Mouse (Mus musculus): ENCODE data around the gene Spdef.

DNA sequence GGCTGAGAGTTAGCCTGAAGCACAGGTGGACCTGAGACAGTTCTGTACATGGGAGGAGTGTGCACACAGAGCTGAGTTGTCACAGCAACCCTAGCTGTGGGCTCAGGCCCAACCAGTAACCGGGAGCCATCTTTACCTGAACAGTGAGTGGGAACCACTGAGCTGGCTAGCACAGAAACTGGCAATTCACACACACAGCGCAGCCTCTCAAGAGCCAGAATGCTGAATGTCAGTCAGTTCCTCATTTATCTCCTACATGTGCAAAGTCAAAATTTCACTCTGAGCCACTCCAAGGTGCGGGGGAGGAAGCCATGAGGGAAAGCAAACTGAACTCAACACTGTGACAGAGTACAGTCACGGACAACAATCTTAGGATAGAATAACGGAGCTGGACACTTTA, 38.4 kb upstream of the Spdef start:
- TF ChIP-seq HCFC1 (IDR thresholded peaks at IDR 0.05; ENCODE audit: borderline replicate concordance, insufficient read depth, low read length) (no peak), ZC3H11A (IDR thresholded peaks at IDR 0.05; ENCODE audit: borderline replicate concordance, low read depth, low read length) (no peak)

Measured in ES-E14 (cell line).